Mouse (Mus musculus) cerebellum, postnatal 25 days (tissue): Measurements from ENCODE around the gene Vmn2r43.
"Not testable (repeated sequence)": the region's sequence is repeated elsewhere in the genome, so short reads cannot be mapped to it uniquely, and the experiment has no call there.

Source experiments
- DNase-seq, 2 experiments: peaks; one replicate each; pipeline ENCODE4 v3.0.0; 2021; ENCODE audit warnings: mixed read lengths in 2 of 2

Vmn2r43 gene

DNA sequence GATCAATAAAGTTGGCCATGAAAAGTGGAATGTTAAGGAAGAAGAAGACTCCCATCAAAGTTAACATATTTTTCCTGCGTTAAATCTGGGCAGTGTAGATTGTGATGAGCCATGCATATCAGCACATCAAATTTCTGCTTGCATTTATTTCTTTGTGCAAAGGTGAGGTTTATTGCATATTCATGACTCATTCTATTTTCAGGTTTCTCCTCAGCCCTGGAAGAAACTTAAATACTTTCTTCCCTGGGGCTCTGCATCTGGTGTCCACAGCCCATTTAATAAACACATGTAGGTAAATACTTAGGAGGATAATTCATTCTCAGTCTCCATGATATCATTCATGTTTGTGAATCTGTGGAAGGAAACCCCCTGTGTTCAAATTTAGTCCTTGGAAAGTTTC is at the start of gene Vmn2r43:
Gene Vmn2r43, minus strand, starts transcription at position 101 of the 400 bp plus-strand sequence.
- DNase-seq: not testable (repeated sequence)

DNA sequence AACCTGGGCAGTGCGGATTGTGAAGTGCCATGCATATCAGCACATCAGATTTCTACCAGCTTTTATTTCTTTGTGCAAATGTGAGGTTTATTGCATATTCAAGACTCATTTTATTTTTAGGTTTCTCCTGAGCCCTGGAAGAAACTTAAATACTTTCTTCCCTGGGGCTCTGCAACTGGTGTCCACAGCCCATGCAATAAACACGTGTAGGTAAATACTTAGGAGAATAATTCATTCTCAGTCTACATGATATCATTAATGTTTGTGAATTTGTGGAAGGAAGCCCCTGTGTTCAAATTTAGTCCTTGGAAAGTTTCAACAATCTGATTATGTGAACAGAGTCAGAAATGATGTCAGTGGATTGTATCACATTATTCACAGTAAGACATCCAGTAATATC is 60.2 kb downstream of the Vmn2r43 start, which contains the start of gene Vmn2r42:
Gene Vmn2r42, minus strand, starts transcription at position 101 of the 400 bp plus-strand sequence.
- not testable (repeated sequence) for DNase-seq
